Mouse (Mus musculus) gastrocnemius, postnatal 25 days (tissue): ENCODE data around the gene Flrt2. TPM values are rescaled to one million over a fixed set of nuclear protein-coding genes. Genes with fewer than 3 reads are reported as not detected.

Experiments used
- DNase-seq: peaks from one replicate; pipeline ENCODE4 v3.0.0; 2022
- total RNA-seq, 2 experiments: library from RNA; stranded (reverse); gene quantifications; 1 replicate in 1 of 2; 2 replicates in 1 of 2; pipeline ENCODE4 v1.2.3; 2021

Flrt2 gene
- total RNA-seq, 2 experiments from 2014 or later = 5.1 to 7.3 TPM

GRCm38 (mm10) chr12:95737571-95737970 lies 45.5 kb downstream of the Flrt2 start:
- no peak for DNase-seq

GRCm38 (mm10) chr12:95738031-95738430 lies 46.0 kb downstream of the Flrt2 start:
- peak; percentile 19 for DNase-seq

- DNase-seq = no peak
Observed at GRCm38 (mm10) chr12:95738491-95739135, 46.6 kb downstream of the Flrt2 start.

- no peak for DNase-seq
Observed at GRCm38 (mm10) chr12:95739739-95740138, 47.7 kb downstream of the Flrt2 start.

- DNase-seq = no peak
Observed at GRCm38 (mm10) chr12:95741296-95741695, 49.3 kb downstream of the Flrt2 start.

- no peak for DNase-seq
Observed at GRCm38 (mm10) chr12:95744307-95744706, 52.3 kb downstream of the Flrt2 start.

GRCm38 (mm10) chr12:95746856-95747579 lies 55.0 kb downstream of the Flrt2 start:
- no peak for DNase-seq

GRCm38 (mm10) chr12:95748760-95749159 lies 56.7 kb downstream of the Flrt2 start:
- no peak for DNase-seq

- no peak for DNase-seq
Observed at GRCm38 (mm10) chr12:95749248-95749647, 57.2 kb downstream of the Flrt2 start.

- DNase-seq = no peak
Observed at GRCm38 (mm10) chr12:95759212-95759746, 67.3 kb downstream of the Flrt2 start.

GRCm38 (mm10) chr12:95765255-95765654 lies 73.2 kb downstream of the Flrt2 start:
- no peak for DNase-seq

- DNase-seq = no peak
Observed at GRCm38 (mm10) chr12:95769041-95769440, 77.0 kb downstream of the Flrt2 start.

GRCm38 (mm10) chr12:95770251-95770650 lies 78.2 kb downstream of the Flrt2 start:
- no peak for DNase-seq

- no peak for DNase-seq
Observed at GRCm38 (mm10) chr12:95790146-95790545, 98.1 kb downstream of the Flrt2 start.

- no peak for DNase-seq
Observed at GRCm38 (mm10) chr12:95816660-95817059, 124.6 kb downstream of the Flrt2 start.
